Mouse (Mus musculus) mature B cell (primary cell): ENCODE data around the gene Neurl2.

Experiments
- in situ Hi-C: fragments of 300-500 bp; cut with MboI; formaldehyde crosslinking; loops from 2 replicates; pipeline ENCODE4 v1.14.3; 2019

Neurl2 gene

DNA sequence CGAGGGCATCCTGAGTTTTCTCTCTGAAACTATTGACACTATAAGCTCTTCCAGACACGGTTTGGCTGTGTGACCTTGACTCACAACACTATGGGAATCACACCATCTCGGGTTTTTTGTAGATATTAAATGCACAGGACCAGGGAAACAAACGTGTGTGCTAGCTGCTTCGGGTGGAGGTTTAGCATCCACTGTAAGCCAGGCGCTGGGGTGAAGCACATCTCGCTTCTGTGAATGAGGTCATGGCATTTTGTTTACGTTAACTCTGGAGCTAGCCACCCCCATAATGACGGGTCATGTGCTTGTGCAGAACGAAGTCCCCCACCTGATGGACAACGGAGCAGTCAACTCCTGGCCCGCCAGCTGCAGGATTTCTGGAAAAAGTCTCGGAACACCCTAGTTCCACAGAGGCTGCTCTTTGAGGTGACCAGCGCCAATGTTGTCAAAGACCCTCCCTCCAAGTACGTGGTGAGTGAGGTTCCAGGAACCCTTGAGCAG, 46.8 kb downstream of the Neurl2 start:
- in situ Hi-C loops = no loop called here

DNA sequence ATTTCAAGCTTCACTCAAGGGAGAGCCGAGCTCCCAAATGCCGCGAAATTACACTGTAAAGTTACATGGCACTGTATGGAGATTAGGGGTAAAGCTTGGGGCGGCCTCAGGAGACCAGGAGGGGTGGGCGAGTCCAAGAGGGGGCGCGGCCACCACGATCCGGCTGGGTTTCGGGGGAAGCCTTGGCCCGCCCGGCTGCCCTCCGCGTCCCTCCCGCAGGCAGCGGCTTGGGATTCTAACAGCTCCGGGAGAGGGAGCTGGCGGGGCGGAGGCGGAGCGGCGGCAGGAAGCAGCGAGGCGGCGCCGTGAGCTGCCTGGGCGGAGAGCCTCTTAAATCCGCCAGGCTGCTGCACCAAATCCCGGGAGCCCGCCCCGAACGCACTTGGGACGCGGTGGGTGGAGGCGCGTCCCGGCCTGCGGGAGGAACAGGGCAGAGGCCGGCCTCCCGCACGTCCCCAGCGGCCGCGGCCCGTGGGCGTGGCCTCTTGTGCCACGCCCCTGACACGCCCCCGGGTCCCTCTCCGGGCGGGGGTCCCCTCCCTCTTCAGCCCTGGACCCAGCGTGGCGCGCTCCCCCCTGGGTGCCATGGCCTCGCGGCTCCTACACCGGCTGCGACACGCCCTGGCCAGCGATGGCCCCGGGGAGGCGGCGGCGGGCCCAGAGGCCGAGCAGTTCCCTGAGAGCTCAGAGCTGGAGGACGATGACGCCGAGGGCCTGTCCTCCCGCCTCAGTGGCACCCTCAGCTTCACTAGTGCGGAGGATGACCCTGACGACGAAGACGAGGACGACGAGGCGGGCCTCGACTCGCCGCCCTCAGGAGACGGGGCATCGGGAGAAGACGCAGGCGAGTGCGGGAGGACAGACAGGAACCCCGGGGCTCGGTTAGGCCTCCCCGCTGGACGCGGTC, 47.5 kb downstream of the Neurl2 start, which contains the start of gene Snx21:
TSS of gene Snx21 (plus strand) at position 343 of the 907 bp plus-strand sequence.
- in situ Hi-C loops = no loop called here

GRCm38 (mm10) chr2:164784869-164785420, 48.3 kb downstream of the Neurl2 start:
- in situ Hi-C loops = no loop called here

DNA sequence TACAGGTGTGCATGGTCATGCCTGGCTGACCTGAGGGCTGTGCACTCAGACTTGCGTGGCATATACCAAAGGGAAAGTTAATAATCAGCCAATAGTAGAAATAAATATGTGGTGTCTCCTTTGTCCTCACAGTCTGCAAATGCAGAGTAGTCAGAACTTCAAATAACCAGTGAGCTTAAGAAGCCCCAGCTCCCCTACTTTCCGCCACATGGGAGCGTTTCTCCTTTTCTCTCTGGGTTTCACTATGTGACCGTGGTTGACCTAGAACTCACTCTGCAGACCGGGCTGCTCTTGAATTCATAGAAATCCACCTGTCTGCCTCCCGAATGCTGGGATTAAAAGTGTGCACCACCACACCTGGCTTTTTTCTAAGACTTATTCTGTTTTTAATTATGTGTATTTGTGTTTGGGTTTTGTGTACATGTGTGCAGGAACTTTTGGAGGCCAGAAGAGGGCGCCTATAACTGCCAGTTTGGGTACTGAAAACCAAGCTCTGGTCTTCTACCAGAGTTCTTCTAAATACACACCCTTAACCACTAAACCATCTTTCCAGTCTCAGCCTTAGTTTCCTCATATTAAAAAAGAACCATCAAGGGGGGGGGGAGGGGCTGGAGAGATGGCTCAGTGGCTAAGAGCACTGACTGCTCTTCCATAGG, 49.2 kb downstream of the Neurl2 start:
- in situ Hi-C loops = no loop called here

DNA sequence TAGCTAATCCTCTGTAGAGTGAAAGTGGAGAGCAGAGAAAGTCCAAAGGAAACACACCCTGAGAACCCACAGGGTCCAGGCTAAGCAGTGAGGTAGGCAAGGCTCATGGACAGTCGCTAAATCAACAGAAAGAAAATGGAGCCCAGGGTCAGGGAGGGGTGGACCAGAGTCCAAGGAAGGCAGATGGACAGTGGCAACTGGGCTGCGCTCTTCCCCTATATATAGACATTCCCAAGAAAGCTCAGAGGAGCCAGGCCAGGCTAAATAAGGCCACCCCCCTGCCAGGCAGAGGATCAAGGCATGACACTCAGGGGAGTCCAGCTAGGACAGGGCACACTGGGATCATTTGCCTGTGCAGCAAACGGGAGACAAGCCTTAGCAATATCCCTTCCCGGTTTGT, 51.4 kb downstream of the Neurl2 start:
- in situ Hi-C loops = no loop called here
